Mouse (Mus musculus) cerebellum, postnatal 10 days (tissue): ENCODE data around the gene Efna5.

Experiments used
- DNase-seq, 2 experiments: peaks; one replicate each; pipeline ENCODE4 v3.0.0; 2021; ENCODE audit warnings: mixed read lengths in 2 of 2

Gene Efna5

GRCm38 (mm10) chr17:62745286-62745685, 135.8 kb downstream of the Efna5 start:
- no peak for DNase-seq

DNA sequence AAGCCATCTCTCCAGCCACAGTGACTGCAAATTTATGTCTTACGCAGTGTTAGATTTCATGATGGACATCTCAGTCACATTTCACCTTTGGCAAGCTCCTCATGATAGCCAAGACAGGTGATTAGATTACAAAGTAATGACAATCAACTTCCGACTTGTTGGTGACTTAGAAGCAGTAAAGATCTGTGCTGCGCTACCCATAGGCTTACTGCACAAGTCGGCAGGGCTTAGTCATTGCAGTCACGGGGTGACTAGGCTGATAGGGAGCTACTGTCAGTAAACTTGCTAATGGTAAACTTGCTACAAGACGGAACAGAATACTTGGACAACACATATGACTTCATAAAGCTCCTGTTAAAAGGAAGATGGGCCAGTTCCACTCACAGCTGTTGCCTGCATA, 136.9 kb downstream of the Efna5 start:
- no peak for DNase-seq

DNA sequence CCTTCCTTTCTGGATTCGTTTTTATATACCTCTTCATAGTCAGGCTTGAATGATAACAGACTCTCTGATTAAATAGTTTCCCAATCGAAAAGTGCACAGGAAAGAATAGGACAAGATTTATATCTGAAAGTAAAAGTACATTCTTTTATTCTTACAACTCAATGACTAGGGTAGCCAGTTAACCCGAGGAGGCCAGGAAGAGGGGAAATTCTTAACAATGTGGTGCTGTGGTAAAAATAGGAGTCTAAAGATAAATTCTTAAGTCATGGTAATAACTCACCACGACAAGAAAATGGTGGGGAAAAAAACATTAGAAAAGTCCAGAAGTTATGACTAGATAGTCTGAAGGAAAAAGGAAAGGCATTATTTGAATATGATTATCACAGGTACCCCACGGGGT, 139.4 kb downstream of the Efna5 start:
- no peak for DNase-seq

DNA sequence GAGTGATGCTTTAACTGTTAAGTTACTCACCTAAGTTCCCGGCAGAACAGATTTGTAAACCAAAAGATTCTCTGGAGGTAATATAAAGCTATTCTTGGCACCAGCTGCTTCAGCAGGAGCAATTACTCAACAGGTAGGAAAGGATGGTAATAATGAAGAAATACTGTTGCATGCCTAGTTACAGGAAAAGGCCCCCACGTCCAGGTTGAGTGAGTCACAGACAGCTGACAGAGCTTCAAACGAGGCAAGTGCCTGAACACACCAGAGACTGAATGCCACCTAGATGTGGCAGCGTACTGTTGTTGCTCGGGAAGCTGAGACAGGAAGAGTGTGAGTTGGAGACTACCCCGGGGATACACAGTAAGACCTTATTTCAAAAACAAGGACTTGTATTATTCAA, 140.1 kb downstream of the Efna5 start:
- no peak for DNase-seq

DNA sequence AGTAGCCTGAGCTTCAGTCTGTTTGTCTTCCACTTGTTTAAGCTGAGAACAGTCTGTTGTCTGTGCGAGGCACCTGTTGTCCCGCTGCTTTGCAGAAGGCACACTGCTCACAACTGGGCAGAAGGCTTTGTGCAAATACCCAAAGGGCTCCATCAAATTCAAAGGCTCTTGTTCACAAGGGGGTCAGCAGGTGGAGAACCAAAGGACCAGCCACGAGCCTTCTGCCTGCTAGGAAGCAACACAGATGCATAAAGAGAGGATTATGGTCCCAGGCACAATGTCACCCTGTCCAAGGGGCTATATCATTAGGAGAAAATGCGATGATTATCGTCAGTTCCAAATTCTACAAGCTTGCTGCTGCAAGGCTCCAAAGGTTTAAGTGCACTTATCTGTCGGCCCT, 141.1 kb downstream of the Efna5 start:
- no peak for DNase-seq

GRCm38 (mm10) chr17:62737404-62737803, 143.7 kb downstream of the Efna5 start:
- no peak for DNase-seq

- DNase-seq, result no peak
Measured at GRCm38 (mm10) chr17:62735943-62736342, 145.2 kb downstream of the Efna5 start.

GRCm38 (mm10) chr17:62734901-62735300, 146.2 kb downstream of the Efna5 start:
- DNase-seq, result no peak

DNA sequence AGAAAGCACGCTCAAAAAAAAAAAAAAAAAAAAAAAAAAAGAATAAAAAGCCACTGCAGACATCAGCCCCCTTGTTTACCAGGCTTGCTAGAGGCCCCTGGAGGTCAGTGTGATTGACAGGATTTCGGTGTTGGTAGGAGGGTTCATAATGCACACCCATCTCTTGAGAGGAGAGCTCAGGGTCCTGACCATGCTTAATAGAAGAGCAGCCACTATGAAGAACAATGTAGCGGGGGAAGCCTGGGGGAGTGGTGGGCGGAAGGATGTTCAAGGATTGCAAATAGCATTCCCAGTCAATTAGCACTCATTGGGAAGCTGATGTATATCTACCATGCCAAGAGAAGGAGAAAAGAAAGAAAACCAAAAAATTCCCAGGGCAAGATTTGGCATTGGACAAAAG, 147.1 kb downstream of the Efna5 start:
- DNase-seq, result no peak

DNA sequence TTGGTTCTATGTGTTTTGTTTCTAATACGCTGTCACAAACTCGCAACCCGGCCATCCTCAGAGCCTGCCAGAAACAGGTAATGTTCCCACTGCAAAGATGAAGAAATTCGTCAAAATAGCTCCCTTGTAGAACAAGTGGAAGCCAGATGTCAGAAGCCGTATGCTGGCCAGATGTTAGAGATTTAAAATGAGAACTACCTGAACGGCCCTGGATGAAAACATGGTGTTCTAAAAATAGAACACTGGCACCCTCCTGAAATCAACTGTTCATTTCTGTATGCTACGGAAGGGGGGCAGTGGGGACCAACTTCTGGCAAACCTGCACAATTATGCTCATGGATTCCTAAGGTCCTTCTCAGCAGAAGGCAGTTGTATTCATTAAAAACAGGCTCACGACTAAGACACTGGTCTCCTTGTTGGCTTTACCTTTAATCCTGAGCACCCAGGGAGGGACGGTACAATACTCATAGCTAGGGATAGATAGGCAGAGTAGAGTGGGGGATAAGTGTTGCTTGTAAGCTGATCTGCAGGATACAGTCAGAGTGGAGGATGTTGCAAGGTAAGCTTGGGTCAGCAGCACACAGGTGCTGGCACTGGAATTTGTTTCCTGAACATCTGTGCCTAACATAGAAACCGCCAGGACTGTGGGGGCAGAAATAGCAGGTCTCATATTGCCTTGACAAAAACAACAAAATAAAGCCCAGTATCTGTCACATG, 151.2 kb downstream of the Efna5 start:
- no peak for DNase-seq

DNA sequence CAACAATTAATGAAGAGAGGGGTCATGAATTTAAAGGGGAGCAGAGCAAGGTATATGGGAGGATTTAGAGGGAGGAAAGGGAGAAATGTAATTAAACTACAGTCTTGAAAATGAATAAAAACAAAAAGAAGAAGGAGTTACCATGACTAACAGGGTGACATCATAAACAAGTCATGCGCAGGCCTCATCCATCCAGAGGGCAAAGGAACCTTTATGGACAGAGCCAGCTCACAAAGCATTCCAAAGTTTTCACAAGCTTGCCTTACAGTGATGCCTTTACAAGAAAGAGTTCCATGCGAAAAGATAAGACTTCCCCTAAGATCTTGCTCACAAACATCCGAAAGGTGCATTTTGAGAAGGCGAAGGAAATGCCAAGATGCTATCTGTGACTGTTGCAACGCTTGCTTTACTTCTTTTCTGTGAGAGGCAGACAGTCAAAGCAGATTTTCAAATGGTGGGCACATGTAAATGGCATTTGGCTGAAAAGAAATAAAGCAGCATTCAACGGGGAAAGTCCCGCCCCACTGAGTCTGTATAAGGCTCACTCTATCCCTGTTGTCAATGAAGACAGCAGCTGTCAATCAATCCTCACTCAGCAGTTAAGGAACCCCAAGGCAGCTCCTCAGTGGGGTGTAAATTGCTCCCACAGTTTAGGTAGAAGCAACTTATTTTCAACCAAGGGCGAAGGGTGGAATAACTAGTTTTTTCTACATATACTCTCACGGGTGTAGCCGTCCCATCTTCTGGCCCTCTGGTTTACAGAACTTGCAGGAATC, 152.8 kb downstream of the Efna5 start:
- no peak for DNase-seq

DNA sequence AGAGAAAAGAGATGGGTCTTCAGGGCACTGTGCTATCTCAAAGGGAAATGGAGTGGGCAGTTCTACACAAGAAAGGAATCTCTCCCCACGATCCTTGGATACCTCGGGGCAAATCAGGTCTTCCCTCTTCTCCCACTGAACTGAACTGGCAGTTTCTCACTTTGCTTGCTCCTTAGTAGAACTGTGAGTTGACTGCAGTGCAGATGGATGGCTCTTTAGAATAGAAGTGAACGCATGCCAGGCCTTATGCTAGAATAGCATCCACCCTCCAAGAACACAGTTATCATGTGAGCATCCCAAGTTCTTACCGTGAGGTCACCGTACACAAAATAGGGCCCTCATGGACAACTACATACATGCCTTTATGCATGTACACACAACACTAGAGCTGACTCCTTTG, 155.0 kb downstream of the Efna5 start:
- DNase-seq, result no peak

- no peak for DNase-seq
Measured at GRCm38 (mm10) chr17:62722962-62723361, 158.2 kb downstream of the Efna5 start.

DNA sequence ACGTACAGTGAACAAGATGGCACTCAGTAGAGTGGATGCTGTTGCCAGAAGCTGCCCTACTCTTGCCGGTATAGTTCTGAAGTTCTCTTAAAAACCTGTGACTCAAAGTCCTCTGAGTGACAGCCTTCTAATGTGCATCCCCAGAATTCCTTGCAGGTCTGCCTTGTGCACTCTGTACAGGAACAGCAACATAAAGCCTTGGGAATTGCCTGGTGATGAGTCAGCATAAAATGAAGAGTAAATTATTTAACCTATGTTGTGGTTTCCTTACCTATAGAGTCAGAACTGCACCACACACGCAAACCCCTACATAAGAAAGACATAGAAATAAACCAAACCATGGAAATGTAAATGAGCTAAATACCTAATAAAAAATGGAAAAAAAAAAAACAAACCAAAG, 159.5 kb downstream of the Efna5 start:
- no peak for DNase-seq

DNA sequence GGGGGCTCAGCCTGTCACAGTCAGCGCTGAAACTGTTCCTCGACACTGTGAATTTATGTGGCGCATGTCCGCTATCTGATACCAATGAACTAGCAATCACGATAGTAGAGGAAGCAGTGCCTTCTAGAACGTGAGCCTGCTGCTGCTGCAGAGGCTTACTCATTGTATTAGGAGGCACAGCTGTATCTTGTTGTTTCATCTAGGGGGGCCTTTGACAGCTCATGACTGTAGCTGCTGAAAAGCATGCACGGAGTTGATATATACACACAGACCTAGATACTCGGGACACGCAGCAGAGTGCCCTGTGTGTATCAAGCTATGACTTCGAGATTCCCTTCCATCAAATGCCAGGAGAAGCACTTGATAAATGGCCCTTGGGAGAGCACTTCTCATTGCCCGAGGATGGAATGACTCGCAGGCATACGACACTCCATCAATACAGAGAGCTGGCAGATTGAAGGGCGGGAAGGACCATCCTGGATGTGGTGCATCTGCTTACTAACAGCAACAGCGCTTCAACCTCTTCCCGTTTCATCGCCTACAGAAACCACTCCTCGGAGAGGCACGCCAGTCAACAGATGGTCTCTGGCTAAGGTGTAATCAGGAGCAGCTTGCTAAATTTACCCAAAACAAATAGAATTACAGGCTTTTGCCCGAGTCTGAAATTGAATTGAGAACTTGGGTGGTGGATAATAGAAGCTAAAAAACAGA, 160.2 kb downstream of the Efna5 start:
- no peak for DNase-seq

DNA sequence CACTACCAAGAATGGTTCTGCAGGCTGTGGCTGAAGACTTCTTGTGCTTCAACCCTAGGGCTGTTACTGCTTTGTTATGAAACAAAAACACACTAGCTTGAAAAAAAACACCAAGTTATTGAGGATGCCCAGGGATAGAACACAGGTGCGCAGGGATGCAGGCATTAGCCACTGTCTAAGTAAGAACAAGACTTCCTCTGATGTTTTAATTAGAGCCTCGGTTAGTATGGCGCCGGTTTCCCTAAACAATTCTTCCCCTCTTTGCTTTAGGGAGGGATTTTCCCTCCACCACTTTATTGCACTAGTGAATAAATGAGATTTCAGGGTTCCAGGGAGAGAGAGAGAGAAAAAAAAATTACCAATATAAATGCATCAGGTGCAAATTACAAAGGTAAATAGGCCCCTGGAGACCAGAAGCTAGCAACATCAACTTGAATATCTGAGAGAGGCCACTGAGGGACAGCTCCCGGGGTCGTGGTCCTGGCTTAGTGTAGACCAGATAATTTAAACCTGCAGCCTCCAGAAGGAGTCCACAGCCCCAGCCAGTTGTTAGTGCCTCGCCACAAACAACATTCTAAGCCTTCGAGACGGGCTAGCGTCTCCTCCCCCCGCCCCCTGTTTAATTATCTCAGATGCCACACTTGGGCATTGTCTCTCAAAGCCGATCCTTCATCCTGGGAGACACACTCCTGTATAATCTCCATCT, 163.5 kb downstream of the Efna5 start:
- no peak for DNase-seq

DNA sequence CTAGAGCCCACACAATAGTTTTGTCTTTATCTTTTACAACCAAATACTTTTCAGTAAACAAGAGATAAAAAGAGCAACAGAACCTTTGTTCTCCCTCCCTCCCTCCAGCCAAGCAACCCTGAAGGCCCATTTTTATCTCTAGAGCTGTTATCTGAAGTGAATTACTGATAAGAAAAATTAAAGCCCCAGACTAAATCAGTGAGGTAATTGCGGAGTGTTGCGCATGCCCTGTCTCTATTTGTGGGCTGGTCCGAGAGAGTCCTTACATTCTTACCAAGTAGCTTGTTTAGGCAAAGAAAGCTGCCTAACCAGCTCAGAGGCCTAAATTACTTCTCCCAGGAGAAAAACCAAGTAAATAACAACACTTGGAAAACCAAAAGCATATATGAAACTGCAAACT, 167.7 kb downstream of the Efna5 start:
- no peak for DNase-seq

DNA sequence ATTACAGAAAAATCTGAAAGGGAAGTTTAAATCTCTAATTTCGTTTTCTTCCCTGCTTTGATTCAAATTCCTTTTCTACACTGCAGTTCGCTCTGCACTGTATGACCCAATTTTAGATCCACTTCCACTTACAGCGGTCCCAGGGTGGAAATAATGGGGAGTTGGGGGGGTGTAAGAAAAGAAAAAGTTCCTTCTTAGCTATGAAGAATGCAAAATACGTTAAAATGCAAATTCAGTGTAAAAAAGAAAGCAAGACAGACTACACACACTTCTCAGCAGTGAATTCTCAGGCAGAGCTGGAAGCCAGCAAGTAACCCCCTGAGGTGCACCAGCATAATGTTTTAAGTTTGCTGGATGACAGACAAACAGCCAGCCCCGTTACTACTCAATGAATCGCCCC, 174.7 kb downstream of the Efna5 start:
- no peak for DNase-seq

DNA sequence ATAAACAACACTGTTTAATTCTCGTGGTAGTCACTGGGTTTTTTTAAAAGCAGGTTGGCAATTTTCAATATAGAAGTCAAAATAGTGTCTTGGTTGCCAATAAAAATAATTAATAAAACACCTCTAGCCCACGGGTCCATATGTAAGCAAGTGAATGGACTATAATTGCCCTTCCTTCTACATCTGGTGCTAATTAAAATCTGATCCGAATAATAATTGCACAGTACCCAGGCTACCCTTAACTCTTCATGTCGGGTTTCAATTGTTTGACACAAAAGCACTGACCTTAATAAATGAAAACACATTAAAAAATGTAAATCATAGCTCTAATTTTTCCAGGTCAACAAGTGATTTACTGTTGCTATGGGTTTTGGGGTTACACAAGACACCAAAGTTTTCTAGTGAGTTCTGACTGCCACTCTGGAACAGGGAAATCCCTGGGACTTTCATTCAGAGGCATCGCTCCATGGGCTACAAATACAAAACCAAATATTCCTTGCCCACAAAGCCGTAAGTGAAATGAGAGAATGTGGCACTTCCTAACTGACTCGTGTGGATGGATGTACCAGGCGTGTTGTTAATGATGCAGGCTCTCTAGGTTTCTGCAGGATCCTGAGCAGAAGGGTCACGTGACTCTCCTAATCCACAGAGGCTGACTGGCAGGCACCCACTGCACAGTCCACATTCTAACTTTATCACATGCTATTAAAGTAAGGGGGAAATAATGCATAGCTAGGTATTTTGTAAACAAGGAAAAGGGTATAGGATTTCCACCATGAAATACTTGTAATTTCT, 178.9 kb downstream of the Efna5 start:
- DNase-seq, result no peak

DNA sequence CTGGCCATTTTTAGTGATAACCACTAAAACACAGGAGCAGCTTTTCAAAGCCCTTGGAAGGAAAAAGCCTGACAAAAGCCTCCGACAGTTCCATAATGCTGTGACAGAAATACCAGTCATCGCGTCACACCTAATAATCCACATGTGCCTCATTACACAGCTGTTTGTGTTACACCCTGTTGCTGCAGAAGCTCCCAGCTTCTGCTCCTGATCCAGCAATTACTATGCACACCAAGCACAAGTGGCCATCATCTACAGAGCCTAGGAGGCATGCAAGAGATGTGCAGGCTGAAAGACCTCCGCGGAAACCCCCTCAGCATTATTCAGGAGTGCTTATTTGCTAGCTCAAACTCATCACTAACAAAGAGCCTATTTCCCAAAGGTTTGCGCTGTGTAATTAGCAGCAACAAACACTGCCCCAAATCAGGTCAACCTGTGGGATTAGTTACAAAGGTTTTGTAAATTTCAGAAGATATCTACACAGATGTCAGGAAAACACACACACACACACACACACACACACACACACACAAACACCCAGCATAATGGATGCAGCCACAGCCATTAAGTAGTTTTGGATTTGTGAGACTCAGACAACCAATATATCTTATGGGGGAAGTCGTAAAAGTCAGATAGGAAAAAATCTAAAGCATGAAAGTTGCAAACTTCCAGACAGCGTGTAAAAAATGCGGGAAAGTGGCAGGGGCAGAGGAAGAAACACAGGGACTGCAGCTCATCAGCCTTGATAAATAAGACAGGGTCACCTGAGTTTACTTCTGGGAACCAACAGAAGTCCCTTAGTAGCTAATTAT, 180.1 kb downstream of the Efna5 start:
- no peak for DNase-seq

- no peak for DNase-seq
Measured at GRCm38 (mm10) chr17:62694958-62695437, 186.1 kb downstream of the Efna5 start.
